Mouse (Mus musculus): ENCODE data around the gene Klf14. TPM values are rescaled to one million over a fixed set of nuclear protein-coding genes. Genes with fewer than 3 reads are reported as not detected.

The Klf14 gene
- total RNA-seq (2014; fragmentation: Nextera tagmentation) (not detected in 2 replicates), total RNA-seq (2017) (not detected in 2 replicates)

GRCm38 (mm10) chr6:30958736-30959540 is at the start of gene Klf14:
Klf14 (minus strand) TSS chr6:30959078.
- ATAC-seq (replicated peaks; ENCODE audit: low FRiP score, low TSS enrichment, poor library complexity, severe bottlenecking): no peak

- ATAC-seq (replicated peaks; ENCODE audit: low FRiP score, low TSS enrichment, poor library complexity, severe bottlenecking): no peak
Measured at GRCm38 (mm10) chr6:31006111-31006600, 47.3 kb upstream of the Klf14 start.

GRCm38 (mm10) chr6:30986393-30986792 is 27.5 kb upstream of the Klf14 start:
- no peak for ATAC-seq (replicated peaks; ENCODE audit: low FRiP score, low TSS enrichment, poor library complexity, severe bottlenecking)

GRCm38 (mm10) chr6:30983021-30983420 is 24.1 kb upstream of the Klf14 start:
- ATAC-seq (replicated peaks; ENCODE audit: low FRiP score, low TSS enrichment, poor library complexity, severe bottlenecking): no peak

- no peak for ATAC-seq (replicated peaks; ENCODE audit: low FRiP score, low TSS enrichment, poor library complexity, severe bottlenecking)
Measured at GRCm38 (mm10) chr6:30982372-30982980, 23.6 kb upstream of the Klf14 start.

GRCm38 (mm10) chr6:30981351-30981750 is 22.5 kb upstream of the Klf14 start:
- no peak for ATAC-seq (replicated peaks; ENCODE audit: low FRiP score, low TSS enrichment, poor library complexity, severe bottlenecking)

- ATAC-seq (replicated peaks; ENCODE audit: low FRiP score, low TSS enrichment, poor library complexity, severe bottlenecking): no peak
Measured at GRCm38 (mm10) chr6:30978615-30979014, 19.7 kb upstream of the Klf14 start.

GRCm38 (mm10) chr6:30972121-30972520 is 13.2 kb upstream of the Klf14 start:
- ATAC-seq (replicated peaks; ENCODE audit: low FRiP score, low TSS enrichment, poor library complexity, severe bottlenecking): no peak

- ATAC-seq (replicated peaks; ENCODE audit: low FRiP score, low TSS enrichment, poor library complexity, severe bottlenecking): no peak
Measured at GRCm38 (mm10) chr6:30957784-30958735, 818 bp downstream of the Klf14 start.

GRCm38 (mm10) chr6:30939264-30939663 is 19.6 kb downstream of the Klf14 start:
- ATAC-seq (replicated peaks; ENCODE audit: low FRiP score, low TSS enrichment, poor library complexity, severe bottlenecking): no peak

GRCm38 (mm10) chr6:30922821-30923220 is 36.1 kb downstream of the Klf14 start:
- ATAC-seq (replicated peaks; ENCODE audit: low FRiP score, low TSS enrichment, poor library complexity, severe bottlenecking): no peak

GRCm38 (mm10) chr6:30921826-30922225 is 37.1 kb downstream of the Klf14 start:
- ATAC-seq (replicated peaks; ENCODE audit: low FRiP score, low TSS enrichment, poor library complexity, severe bottlenecking): no peak

- ATAC-seq (replicated peaks; ENCODE audit: low FRiP score, low TSS enrichment, poor library complexity, severe bottlenecking): no peak
Measured at GRCm38 (mm10) chr6:30920834-30921675, 37.8 kb downstream of the Klf14 start.

GRCm38 (mm10) chr6:30915473-30915872 is 43.4 kb downstream of the Klf14 start, which contains the start of gene Tsga13:
Tsga13 (minus strand) TSS chr6:30915573.
- no peak for ATAC-seq (replicated peaks; ENCODE audit: low FRiP score, low TSS enrichment, poor library complexity, severe bottlenecking)

GRCm38 (mm10) chr6:30907970-30908369 is 50.9 kb downstream of the Klf14 start:
- no peak for ATAC-seq (replicated peaks; ENCODE audit: low FRiP score, low TSS enrichment, poor library complexity, severe bottlenecking)

Measured in megakaryocyte-erythroid progenitor cell, adult 5-6 weeks (primary cell).